Mouse (Mus musculus): ENCODE data around the gene Spsb1. TPM values are rescaled to one million over a fixed set of nuclear protein-coding genes. Genes with fewer than 3 reads are reported as not detected.

Gene Spsb1
- polyA plus RNA-seq, 1 experiment: 3.0 TPM

GRCm38 (mm10) chr4:149916831-149917230, 38.0 kb downstream of the Spsb1 start:
- H3K4me3 ChIP-seq (ENCODE audit: insufficient read depth, poor library complexity, severe bottlenecking): no peak overlapping the region
- H3ac ChIP-seq (ENCODE audit: control insufficient read depth, insufficient read length, low read depth): no peak overlapping the region
- H3K79me2 ChIP-seq (ENCODE audit: control insufficient read depth, insufficient read depth): no peaks in the 10 kb centered on the region
- no peak for TF ChIP-seq FOSL1 (IDR thresholded peaks at IDR 0.05; ENCODE audit: insufficient read depth, low read length, poor library complexity, severe bottlenecking)
- no peak for TF ChIP-seq CTCF (IDR thresholded peaks at IDR 0.05; ENCODE audit: control insufficient read depth, insufficient read depth, insufficient read length)
- TF ChIP-seq MYOG (IDR thresholded peaks at IDR 0.05; ENCODE audit: control insufficient read depth, extremely low read depth, insufficient read length): no peak
- TF ChIP-seq MYOD1 (IDR thresholded peaks at IDR 0.05; ENCODE audit: control insufficient read depth, insufficient read length, low read depth): no peak
- TF ChIP-seq USF1 (IDR thresholded peaks at IDR 0.05; ENCODE audit: low read depth): no peak
- no peak for TF ChIP-seq CEBPB (IDR thresholded peaks at IDR 0.05; ENCODE audit: low read depth)
- TF ChIP-seq MAX (IDR thresholded peaks at IDR 0.05): no peak
- no peaks in the 10 kb centered on the region for H3K27me3 ChIP-seq (ENCODE audit: control insufficient read depth, insufficient read depth, insufficient read length)
- H3K79me3 ChIP-seq (ENCODE audit: low read depth): no peaks in the 10 kb centered on the region
- H3K36me3 ChIP-seq (ENCODE audit: control insufficient read depth, insufficient read depth): no peaks in the 10 kb centered on the region

- Histone ChIP-seq H3K79me3 (ENCODE audit: low read depth) (no peaks in the 10 kb centered on the region), H3K36me3 (ENCODE audit: control insufficient read depth, insufficient read depth) (no peaks in the 10 kb centered on the region), H3K27me3 (ENCODE audit: control insufficient read depth, insufficient read depth, insufficient read length) (no peaks in the 10 kb centered on the region), H3ac (ENCODE audit: control insufficient read depth, insufficient read length, low read depth) (no peak overlapping the region), H3K4me3 (ENCODE audit: insufficient read depth, poor library complexity, severe bottlenecking) (no peak overlapping the region), H3K79me2 (ENCODE audit: control insufficient read depth, insufficient read depth) (no peaks in the 10 kb centered on the region)
- TF ChIP-seq CEBPB (IDR thresholded peaks at IDR 0.05; ENCODE audit: low read depth) (no peak), MAX (IDR thresholded peaks at IDR 0.05) (no peak), MYOG (IDR thresholded peaks at IDR 0.05; ENCODE audit: control insufficient read depth, extremely low read depth, insufficient read length) (no peak), CTCF (IDR thresholded peaks at IDR 0.05; ENCODE audit: control insufficient read depth, insufficient read depth, insufficient read length) (no peak), FOSL1 (IDR thresholded peaks at IDR 0.05; ENCODE audit: insufficient read depth, low read length, poor library complexity, severe bottlenecking) (no peak), USF1 (IDR thresholded peaks at IDR 0.05; ENCODE audit: low read depth) (no peak), MYOD1 (IDR thresholded peaks at IDR 0.05; ENCODE audit: control insufficient read depth, insufficient read length, low read depth) (no peak)
Measured at GRCm38 (mm10) chr4:149913709-149914370, 41.0 kb downstream of the Spsb1 start.

GRCm38 (mm10) chr4:149912451-149912850, 42.4 kb downstream of the Spsb1 start:
- H3ac ChIP-seq (ENCODE audit: control insufficient read depth, insufficient read length, low read depth): no peak overlapping the region
- TF ChIP-seq MAX (IDR thresholded peaks at IDR 0.05) (no peak), CEBPB (IDR thresholded peaks at IDR 0.05; ENCODE audit: low read depth) (no peak), MYOD1 (IDR thresholded peaks at IDR 0.05; ENCODE audit: control insufficient read depth, insufficient read length, low read depth) (no peak), FOSL1 (IDR thresholded peaks at IDR 0.05; ENCODE audit: insufficient read depth, low read length, poor library complexity, severe bottlenecking) (no peak), MYOG (IDR thresholded peaks at IDR 0.05; ENCODE audit: control insufficient read depth, extremely low read depth, insufficient read length) (no peak), USF1 (IDR thresholded peaks at IDR 0.05; ENCODE audit: low read depth) (no peak), CTCF (IDR thresholded peaks at IDR 0.05; ENCODE audit: control insufficient read depth, insufficient read depth, insufficient read length) (no peak)
- no peaks in the 10 kb centered on the region for H3K27me3 ChIP-seq (ENCODE audit: control insufficient read depth, insufficient read depth, insufficient read length)
- H3K79me2 ChIP-seq (ENCODE audit: control insufficient read depth, insufficient read depth): no peaks in the 10 kb centered on the region
- H3K4me3 ChIP-seq (ENCODE audit: insufficient read depth, poor library complexity, severe bottlenecking): no peak overlapping the region
- no peaks in the 10 kb centered on the region for H3K36me3 ChIP-seq (ENCODE audit: control insufficient read depth, insufficient read depth)
- no peaks in the 10 kb centered on the region for H3K79me3 ChIP-seq (ENCODE audit: low read depth)

DNA sequence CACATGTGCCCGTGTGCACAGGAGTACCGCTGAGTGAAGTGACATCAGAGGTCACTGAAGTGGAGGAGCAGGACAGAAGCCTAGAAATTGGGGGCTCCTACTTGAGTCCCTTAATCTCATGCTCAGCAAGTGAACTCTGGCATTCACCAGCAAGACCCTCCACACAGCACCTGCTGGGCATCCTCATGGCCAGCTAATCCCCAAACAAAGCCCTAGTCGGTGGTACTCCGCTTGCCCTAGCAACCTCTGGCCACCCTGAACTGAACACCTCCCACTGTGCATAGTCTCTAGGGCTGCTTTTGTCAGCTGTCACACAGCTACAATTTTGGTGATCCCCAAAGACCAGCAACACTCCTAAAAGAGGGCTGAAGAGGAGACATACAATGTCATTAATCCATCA, 44.3 kb downstream of the Spsb1 start:
- no peaks in the 10 kb centered on the region for H3K36me3 ChIP-seq (ENCODE audit: control insufficient read depth, insufficient read depth)
- H3K79me3 ChIP-seq (ENCODE audit: low read depth): no peaks in the 10 kb centered on the region
- no peak overlapping the region for H3ac ChIP-seq (ENCODE audit: control insufficient read depth, insufficient read length, low read depth)
- no peaks in the 10 kb centered on the region for H3K27me3 ChIP-seq (ENCODE audit: control insufficient read depth, insufficient read depth, insufficient read length)
- no peak overlapping the region for H3K4me3 ChIP-seq (ENCODE audit: insufficient read depth, poor library complexity, severe bottlenecking)
- no peaks in the 10 kb centered on the region for H3K79me2 ChIP-seq (ENCODE audit: control insufficient read depth, insufficient read depth)
- TF ChIP-seq MAX (IDR thresholded peaks at IDR 0.05): no peak
- TF ChIP-seq CEBPB (IDR thresholded peaks at IDR 0.05; ENCODE audit: low read depth): no peak
- no peak for TF ChIP-seq CTCF (IDR thresholded peaks at IDR 0.05; ENCODE audit: control insufficient read depth, insufficient read depth, insufficient read length)
- TF ChIP-seq FOSL1 (IDR thresholded peaks at IDR 0.05; ENCODE audit: insufficient read depth, low read length, poor library complexity, severe bottlenecking): no peak
- no peak for TF ChIP-seq USF1 (IDR thresholded peaks at IDR 0.05; ENCODE audit: low read depth)
- TF ChIP-seq MYOG (IDR thresholded peaks at IDR 0.05; ENCODE audit: control insufficient read depth, extremely low read depth, insufficient read length): no peak
- no peak for TF ChIP-seq MYOD1 (IDR thresholded peaks at IDR 0.05; ENCODE audit: control insufficient read depth, insufficient read length, low read depth)

DNA sequence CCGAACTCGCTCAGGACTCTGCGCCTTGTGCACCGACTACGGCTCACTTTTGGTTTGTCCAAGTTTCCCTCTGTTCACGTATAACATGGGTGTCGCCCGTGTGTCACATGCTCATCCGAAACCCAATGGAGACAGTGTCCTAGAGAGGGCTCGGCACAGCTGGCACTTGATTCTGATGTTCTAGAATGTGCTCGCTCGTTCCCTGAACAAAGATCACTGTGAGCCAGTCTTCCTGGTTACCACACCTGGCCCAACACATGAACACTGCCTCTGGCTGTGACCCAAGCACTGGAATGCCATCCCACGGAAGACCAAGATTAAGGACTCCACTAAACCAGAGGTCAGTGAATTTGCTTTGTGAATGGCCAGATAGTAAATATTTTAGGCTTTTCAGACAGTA, 45.3 kb downstream of the Spsb1 start:
- TF ChIP-seq FOSL1 (IDR thresholded peaks at IDR 0.05; ENCODE audit: insufficient read depth, low read length, poor library complexity, severe bottlenecking) (no peak), CEBPB (IDR thresholded peaks at IDR 0.05; ENCODE audit: low read depth) (no peak), MYOD1 (IDR thresholded peaks at IDR 0.05; ENCODE audit: control insufficient read depth, insufficient read length, low read depth) (no peak), MAX (IDR thresholded peaks at IDR 0.05) (no peak), USF1 (IDR thresholded peaks at IDR 0.05; ENCODE audit: low read depth) (no peak), CTCF (IDR thresholded peaks at IDR 0.05; ENCODE audit: control insufficient read depth, insufficient read depth, insufficient read length) (no peak), MYOG (IDR thresholded peaks at IDR 0.05; ENCODE audit: control insufficient read depth, extremely low read depth, insufficient read length) (no peak)
- Histone ChIP-seq H3K36me3 (ENCODE audit: control insufficient read depth, insufficient read depth) (no peaks in the 10 kb centered on the region), H3K27me3 (ENCODE audit: control insufficient read depth, insufficient read depth, insufficient read length) (no peaks in the 10 kb centered on the region), H3K79me2 (ENCODE audit: control insufficient read depth, insufficient read depth) (no peaks in the 10 kb centered on the region), H3K4me3 (ENCODE audit: insufficient read depth, poor library complexity, severe bottlenecking) (no peak overlapping the region), H3K79me3 (ENCODE audit: low read depth) (no peaks in the 10 kb centered on the region), H3ac (ENCODE audit: control insufficient read depth, insufficient read length, low read depth) (no peak overlapping the region)
